Mouse (Mus musculus) ES-Bruce4 (cell line): Measurements from ENCODE around the gene Pdzrn3.

Experiments used
- CTCF ChIP-seq: IDR thresholded peaks from one replicate; pipeline ENCODE4 v1.8.1; 2011; ENCODE audit warnings: low read depth, low read length
- EP300 ChIP-seq: IDR thresholded peaks from 2 replicates; pipeline ENCODE4 v1.6.1; 2011; ENCODE audit warnings: low read depth, low read length; ENCODE audit not compliant: insufficient read depth

DNA sequence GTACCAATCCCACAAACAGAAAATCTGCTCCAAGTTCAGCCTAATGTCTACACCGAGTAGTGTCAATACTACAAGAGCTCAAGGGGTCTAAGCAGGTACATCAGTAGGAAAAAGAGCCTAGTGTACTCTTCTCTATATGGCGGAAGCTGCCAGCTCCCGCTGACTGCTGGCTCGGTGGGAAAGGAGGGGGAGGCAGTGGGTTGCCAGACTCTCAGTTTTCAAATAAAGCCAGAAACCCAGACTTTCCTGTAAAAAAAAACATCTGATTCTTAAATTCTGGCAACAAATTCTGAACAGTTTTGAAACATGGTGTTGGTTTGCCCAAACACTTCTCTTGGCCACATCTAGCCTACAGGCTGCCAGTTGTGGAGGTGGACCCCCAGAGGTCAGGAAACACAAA lies 88.3 kb downstream of the Pdzrn3 start:
- no peak for TF ChIP-seq CTCF
- TF ChIP-seq EP300, result no peak
